Mouse (Mus musculus) natural killer cell, adult 2 months (primary cell): Measurements from ENCODE around the gene Nsun2.
A peak's percentile ranks its signal among the peaks of the same experiment; 100 is the strongest.

Experiments used
- DNase-seq, 2 experiments: peaks; one replicate each; pipeline ENCODE4 v3.0.0; 2022; ENCODE audit warnings: low spot score in 2 of 2

The Nsun2 gene

DNA sequence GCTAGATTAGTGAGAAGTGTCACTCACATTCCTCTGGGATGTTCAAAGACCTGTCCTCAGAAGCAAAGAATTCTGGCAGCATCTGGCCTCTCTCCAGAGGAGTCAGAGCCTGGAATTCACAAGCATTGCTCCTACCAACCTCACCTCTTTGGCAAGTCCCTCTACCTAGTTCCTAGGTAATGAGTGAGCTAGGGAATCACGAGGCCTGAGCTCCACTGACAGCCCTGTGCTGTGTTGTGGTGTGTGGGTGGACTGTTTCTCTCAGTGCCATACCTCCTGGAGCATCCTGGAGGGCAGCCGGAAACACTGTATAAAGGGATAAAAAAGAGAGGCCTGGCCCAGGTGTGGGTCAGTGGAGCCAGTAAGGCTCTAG, 9.4 kb upstream of the Nsun2 start:
- no peak for DNase-seq

DNA sequence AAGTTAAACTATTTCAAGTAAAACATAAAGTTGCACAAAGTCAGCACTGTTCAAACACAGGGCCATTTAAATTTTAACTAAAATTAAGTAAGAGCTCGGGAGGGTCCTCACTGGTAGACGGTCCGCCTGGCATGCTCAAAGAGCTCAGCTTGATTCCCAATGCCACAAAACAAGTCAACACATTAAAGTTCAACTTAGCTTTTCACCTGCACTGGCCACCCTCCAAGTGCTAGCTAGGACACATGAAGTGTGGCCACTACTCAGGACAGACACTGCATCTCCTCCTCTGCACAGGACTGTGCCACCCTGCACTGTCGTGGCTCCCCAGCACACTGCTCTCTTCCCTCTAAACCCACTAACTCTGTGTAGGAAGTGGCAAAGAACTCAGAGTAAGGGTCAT, 7.7 kb upstream of the Nsun2 start:
- DNase-seq: no peak

GRCm38 (mm10) chr13:69528531-69528930, 5.0 kb upstream of the Nsun2 start:
- DNase-seq: no peak

DNA sequence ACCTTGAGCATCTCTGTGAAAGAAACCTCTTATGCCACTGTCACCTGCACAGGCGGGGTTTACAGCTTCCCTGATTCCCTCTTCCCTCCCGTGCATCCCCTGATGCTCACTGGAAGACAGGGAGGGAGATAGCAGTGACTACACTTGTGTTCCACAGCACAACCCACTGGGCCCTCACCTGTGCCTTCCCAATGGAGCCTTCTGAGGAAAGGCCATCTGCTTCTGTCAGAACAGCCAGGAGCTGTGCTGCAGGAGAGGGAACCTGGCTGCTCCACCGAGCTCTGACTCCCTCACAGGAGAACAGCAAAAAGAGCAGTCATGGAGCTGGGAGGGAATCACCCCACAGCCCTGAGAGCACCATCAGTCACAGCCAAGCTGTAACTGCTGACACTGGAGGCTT, 3.4 kb upstream of the Nsun2 start:
- no peak for DNase-seq

DNA sequence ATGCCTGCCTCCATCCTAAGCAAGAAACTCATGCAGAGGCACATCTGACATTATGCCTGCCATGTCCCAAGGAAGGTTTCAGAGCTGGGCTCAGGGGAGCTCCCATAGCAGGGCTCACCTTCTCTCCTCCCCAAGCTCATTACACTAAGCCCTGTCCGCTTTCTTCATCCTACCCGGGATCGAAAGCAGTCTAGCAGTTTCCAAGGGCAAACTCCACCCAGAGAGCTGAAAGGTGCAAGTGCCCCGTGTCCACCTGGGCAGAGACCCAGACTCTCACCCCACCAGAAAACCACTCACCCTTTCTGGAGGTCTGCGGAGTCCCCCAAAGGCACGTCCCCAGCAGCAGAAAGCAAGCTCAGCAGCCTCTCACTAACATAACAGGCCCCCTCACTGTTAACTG, 2.6 kb upstream of the Nsun2 start:
- DNase-seq: no peak

GRCm38 (mm10) chr13:69531431-69531830, 2.1 kb upstream of the Nsun2 start:
- DNase-seq: no peak

DNA sequence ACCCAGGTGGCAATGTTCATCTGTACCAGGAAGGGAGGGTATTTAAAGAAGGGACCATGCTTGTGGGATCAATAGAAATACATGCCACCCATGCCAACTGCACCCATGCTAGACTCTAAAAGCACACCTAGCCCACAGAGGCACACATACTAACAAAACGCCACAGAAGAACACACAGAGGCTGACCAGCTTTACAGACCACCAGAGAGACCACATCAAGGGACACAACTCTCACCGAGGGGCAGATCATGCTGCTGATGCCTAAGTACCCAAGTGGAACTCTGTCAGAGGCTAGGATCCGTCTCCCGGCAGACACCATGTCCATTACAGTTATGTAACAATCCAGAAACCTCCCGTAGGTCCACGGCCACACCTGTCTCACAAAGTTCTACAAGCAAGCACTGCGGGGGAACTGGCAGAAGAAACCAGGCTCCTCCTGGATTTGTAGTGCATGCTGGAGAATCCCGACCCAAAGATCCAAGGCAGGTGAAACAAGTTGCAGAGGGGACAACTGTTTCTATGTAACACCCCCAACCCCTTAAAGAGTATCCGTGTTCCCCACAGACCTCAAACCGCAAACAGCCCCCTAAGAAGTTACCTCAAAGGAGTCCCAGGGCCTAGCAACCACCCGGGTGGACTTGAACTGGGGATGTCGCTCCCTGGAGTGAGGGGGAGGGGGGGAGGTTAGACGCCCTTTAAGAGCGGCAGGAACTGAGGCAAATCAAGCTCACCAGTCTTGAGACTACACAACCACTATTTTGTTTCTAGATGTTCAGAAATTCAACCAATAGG, 1.2 kb upstream of the Nsun2 start:
- no peak for DNase-seq

GRCm38 (mm10) chr13:69532893-69533404, 597 bp upstream of the Nsun2 start:
- DNase-seq: no peak

- DNase-seq: no peak
Observed at GRCm38 (mm10) chr13:69534334-69534653, 748 bp downstream of the Nsun2 start, which contains the start of gene Tent4a. Gene Tent4a (minus strand): TSS chr13:69534617.

DNA sequence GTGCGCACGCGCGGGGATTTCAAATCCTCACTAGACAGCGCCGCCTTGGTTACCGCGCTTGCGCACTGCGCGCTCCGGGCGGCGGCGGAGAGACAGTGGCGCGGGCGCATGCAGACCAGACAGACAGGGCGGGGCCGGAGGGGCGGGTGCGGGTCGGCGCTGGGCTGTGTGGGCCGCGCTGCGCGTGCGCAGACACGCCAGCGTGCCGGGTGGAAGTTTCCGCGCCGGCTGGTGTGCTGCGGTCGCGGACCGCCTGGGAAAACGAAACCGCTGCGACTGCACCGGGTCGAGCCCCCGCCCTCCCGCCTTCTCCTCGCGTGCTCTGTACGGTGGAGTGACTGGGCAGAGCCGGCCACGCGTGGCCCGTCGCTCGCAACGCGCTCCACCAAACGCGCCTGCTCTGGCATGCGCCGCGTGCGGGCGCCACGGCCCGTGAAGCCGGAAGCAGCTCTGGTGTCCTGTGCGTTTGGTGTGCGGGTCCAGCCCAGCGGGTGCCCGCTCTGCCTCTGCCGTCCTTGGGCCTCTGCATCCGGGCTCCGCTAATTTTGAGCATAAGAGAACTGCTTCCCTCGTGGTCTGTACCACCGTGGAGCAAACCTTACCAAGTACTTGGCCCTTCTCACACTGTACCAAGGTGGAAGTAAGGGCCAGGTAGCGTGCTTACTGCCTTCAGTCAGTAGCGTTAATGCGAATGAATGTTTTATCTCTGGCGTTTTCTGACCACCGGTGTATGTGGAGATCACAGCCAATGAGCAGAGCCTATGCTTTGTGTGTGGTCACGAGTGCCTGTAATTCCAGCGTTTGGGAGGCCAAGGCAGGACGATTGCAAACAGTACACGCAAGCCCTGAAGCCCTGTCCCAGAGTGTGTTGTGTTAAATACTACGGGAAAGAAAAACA, 1.4 kb downstream of the Nsun2 start:
- DNase-seq: peak; percentile 95 to 97

GRCm38 (mm10) chr13:69536021-69536420, 2.5 kb downstream of the Nsun2 start:
- DNase-seq: no peak

GRCm38 (mm10) chr13:69537366-69537765, 3.8 kb downstream of the Nsun2 start:
- DNase-seq: no peak

GRCm38 (mm10) chr13:69538327-69538726, 4.8 kb downstream of the Nsun2 start:
- no peak for DNase-seq

DNA sequence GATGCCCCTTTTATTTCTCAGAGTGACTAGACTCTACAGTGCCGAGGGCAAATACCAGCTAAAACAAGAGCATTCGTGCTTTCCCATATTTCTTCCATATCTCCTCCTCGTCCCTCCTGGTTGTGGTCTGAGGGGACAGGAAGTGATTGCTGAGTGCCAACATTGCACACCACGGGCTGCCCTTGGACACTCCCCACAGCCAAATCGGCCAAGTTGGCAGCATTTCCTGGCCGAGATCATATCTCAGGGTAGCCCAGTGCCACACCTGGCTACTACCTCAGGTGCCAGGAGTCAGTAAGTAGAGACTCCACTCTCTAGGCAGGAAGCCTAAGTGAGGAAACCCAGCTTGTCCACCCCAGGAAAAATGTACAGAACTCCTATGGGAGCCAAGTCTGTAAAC, 7.7 kb downstream of the Nsun2 start:
- no peak for DNase-seq

GRCm38 (mm10) chr13:69541776-69542175, 8.2 kb downstream of the Nsun2 start:
- no peak for DNase-seq

DNA sequence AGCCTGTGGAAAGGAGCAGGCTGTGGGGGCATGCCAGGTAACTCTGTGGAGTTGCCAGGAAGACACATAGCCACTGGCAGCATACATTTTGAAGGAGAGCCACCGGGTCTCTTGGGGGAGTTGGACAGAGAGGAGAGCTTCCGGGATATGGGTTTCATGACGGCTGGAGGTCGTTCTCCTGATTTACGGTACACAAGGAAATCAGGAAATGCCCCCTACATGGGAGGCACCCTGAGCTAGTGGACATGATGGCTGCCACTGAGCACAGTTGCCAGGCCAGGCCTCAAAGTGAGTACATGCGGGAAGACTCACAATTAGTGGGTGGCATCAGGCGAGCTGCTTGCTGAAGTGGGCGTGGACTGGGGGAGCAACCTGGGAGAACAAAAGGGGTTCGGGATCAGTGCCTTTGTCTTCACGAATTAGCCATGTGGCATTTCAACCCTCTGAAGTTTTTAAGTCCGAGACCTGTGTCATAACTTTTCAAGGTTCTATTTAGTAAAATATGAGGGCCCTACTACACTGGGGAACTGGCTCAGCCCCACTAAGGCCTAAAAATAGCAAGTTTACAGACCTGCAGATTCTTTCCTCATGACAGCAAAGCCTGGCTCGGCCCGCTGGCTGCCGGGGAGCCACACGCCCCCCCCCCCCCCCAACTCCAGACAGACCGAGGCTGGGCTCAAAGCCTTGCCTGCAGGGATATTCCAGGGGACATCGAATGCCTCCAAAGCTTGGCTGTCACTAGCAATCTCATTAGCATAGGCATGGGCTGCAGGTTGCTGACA, 9.2 kb downstream of the Nsun2 start:
- DNase-seq: no peak

DNA sequence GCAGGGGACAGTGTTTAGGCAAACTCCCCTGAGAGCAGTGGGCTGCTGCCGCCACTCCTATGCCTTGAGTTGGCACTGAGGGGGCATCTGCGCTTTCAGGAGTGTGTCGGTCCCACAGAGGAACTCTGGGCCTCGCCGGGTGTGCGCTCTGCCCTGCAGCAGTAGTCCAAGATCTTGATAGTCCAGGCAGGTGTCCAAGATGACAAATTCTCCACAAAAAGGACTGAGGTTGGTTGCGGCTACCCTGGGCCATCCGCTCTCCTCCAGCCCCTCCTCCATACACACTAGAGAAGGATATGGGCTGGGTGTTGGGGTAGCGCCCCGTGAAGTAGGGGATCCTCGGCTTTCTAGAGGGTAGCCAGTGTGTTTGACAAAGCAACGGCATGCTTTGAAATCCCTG, 10.0 kb downstream of the Nsun2 start:
- DNase-seq: no peak

DNA sequence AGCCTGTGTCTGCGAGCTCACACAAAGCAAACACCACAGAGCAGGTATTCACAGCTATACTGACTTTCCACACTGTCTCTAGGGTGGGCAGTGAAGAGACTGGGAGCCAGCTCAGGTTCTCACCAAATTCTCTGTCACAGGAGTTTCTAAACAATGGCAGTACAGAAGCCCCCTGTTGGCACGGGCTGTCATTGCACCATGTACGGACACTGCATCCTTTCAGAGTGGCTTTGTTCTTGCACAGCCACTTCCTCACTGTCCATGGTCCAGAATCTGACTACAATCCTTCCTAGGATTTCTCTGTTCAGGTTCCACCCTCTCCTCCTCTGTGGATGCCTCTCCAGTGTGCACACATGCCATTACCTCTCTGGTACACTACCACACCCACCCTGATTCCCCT, 11.5 kb downstream of the Nsun2 start:
- DNase-seq: peak; percentile 34 to 60

DNA sequence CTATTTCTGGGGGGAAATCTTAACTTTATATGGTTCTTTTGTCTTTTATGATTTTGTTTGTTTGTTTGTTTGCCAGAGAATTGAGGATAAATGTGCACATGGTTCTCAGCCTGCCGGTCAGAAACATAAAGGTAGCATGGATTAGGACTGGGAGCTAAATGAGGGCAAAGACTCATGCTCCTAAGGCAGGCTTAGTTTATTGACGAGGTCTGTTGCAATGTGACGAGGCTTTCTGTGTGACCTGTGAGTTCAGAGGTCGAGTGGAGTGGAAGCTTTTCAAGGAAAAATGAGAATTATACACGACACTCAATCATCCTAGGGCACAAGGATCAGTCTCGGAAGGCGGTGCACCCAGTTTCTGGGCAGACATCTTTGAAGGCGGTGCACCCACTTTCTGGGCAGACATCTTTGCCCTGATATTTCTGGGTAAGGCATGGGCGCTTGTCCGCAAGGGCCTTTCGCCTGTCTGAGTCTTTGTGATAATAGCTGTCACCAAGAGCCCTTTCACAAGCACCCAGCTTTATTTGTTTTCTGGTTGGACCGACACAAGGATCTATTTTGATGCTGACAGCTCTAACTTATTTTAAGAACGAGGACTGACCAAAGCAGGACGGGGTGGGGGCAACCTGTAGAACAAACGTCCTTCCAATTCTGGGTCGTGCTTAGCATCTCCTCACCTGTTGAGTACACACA, 14.1 kb downstream of the Nsun2 start:
- no peak for DNase-seq

GRCm38 (mm10) chr13:69549980-69550379, 16.4 kb downstream of the Nsun2 start:
- DNase-seq: no peak

- no peak for DNase-seq
Observed at GRCm38 (mm10) chr13:69550831-69551230, 17.3 kb downstream of the Nsun2 start.
